Mouse (Mus musculus): Measurements from ENCODE around the gene Tph1. TPM values are rescaled to one million over a fixed set of nuclear protein-coding genes. Genes with fewer than 3 reads are reported as not detected.

Tph1 gene
- polyA plus RNA-seq, 1 experiment: not detected

- Histone ChIP-seq H3K4me3 (ENCODE audit: insufficient read depth, low read length) (no peak overlapping the region), H3K4me1 (ENCODE audit: control insufficient read depth, insufficient read depth, low read length) (no peaks in the 10 kb centered on the region), H3K27ac (ENCODE audit: insufficient read depth, low read length) (no peak overlapping the region)
- no peak for TF ChIP-seq POLR2A (IDR thresholded peaks at IDR 0.05; ENCODE audit: low read depth, low read length)
- TF ChIP-seq CTCF (IDR thresholded peaks at IDR 0.05; ENCODE audit: borderline replicate concordance, insufficient read depth, low read length): no peak
Observed at GRCm38 (mm10) chr7:46607031-46607426, 65.3 kb downstream of the Tph1 start.

DNA sequence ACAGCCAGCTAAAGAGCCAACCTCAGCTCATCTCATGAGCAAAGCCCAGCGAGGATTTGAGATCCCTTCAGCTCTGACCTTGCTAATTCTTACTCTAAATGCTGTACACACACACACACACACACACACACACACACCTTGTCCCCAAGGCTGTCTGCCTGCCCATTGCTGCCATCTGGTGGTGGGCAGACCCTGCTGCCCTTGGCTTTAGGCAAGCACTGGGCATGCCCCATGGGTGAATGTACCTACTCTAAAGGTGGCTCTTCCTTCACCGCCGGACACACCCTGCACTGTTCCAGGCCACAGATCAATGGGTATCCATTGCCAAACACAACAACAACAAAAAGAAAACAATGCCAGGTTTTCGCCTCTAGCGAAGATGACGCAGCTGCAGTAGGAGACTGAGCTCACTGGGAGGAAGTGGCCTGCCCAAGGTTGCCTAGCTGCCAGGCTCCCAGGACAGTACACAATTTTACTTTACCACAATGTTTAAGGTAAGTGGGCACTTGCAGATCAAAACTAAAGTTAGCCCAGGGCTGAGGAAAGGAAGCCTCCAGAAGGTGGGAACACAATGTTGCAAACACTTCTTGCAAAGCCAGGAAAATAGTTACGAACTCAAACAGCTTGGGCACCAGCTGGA lies 65.8 kb downstream of the Tph1 start:
- H3K4me1 ChIP-seq (ENCODE audit: control insufficient read depth, insufficient read depth, low read length): no peaks in the 10 kb centered on the region
- H3K4me3 ChIP-seq (ENCODE audit: insufficient read depth, low read length): no peak overlapping the region
- H3K27ac ChIP-seq (ENCODE audit: insufficient read depth, low read length): no peak overlapping the region
- TF ChIP-seq CTCF (IDR thresholded peaks at IDR 0.05; ENCODE audit: borderline replicate concordance, insufficient read depth, low read length): peak; percentile 98
- no peak for TF ChIP-seq POLR2A (IDR thresholded peaks at IDR 0.05; ENCODE audit: low read depth, low read length)

- TF ChIP-seq POLR2A (IDR thresholded peaks at IDR 0.05; ENCODE audit: low read depth, low read length) (no peak), CTCF (IDR thresholded peaks at IDR 0.05; ENCODE audit: borderline replicate concordance, insufficient read depth, low read length) (no peak)
Observed at GRCm38 (mm10) chr7:46603051-46603450, 69.3 kb downstream of the Tph1 start.

DNA sequence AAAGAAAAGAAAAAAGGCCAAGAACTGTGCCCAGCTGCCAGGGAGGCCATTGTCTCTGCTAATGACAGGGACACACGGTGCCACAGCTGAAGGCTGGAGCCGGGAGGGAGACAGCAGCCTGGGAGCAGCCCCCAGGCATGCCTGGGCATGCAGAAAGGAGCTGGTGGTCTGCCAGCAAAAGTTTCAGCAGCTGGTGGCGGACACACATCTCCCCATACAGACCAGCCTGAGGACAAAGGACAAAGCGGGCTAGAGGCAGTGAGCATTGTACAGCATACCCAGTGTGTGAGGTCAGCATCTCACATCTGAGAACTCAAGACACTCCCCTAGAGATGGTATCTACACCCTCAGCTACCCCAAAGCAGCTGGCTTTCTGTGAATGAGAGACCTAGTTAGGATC lies 70.3 kb downstream of the Tph1 start:
- H3K4me3 ChIP-seq (ENCODE audit: insufficient read depth, low read length): no peak overlapping the region
- TF ChIP-seq POLR2A (IDR thresholded peaks at IDR 0.05; ENCODE audit: low read depth, low read length) (no peak), CTCF (IDR thresholded peaks at IDR 0.05; ENCODE audit: borderline replicate concordance, insufficient read depth, low read length) (no peak)
- no peak overlapping the region for H3K27ac ChIP-seq (ENCODE audit: insufficient read depth, low read length)
- H3K4me1 ChIP-seq (ENCODE audit: control insufficient read depth, insufficient read depth, low read length): no peaks in the 10 kb centered on the region

More at GRCm38 (mm10) chr7:46603051-46603450, 69.3 kb downstream of the Tph1 start:
- Histone ChIP-seq H3K4me1 (ENCODE audit: control insufficient read depth, insufficient read depth, low read length) (no peaks in the 10 kb centered on the region), H3K27ac (ENCODE audit: insufficient read depth, low read length) (no peak overlapping the region), H3K4me3 (ENCODE audit: insufficient read depth, low read length) (no peak overlapping the region)

DNA sequence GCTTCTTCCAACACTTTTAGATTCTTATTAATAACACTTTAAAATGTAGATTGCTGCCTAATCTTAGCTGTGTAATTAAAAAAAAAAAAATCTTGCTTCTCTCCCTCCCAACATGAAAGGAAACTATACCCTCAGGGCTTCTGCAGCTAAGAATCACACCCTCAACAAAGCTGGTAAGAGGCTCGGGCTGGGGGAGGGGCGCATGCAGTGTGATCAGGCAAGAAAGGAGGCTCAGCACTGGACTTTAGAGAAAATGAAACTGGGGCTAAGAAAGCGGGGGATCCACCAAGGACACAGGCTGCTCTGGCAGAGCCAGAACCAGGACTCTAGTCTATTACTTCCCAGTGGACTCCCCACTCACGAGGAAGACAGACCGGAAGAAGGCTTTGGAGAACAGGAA lies 71.2 kb downstream of the Tph1 start:
- Histone ChIP-seq H3K4me3 (ENCODE audit: insufficient read depth, low read length) (no peak overlapping the region), H3K4me1 (ENCODE audit: control insufficient read depth, insufficient read depth, low read length) (no peaks in the 10 kb centered on the region), H3K27ac (ENCODE audit: insufficient read depth, low read length) (no peak overlapping the region)
- TF ChIP-seq CTCF (IDR thresholded peaks at IDR 0.05; ENCODE audit: borderline replicate concordance, insufficient read depth, low read length): no peak
- no peak for TF ChIP-seq POLR2A (IDR thresholded peaks at IDR 0.05; ENCODE audit: low read depth, low read length)

- TF ChIP-seq POLR2A (IDR thresholded peaks at IDR 0.05; ENCODE audit: low read depth, low read length) (no peak), CTCF (IDR thresholded peaks at IDR 0.05; ENCODE audit: borderline replicate concordance, insufficient read depth, low read length) (no peak)
- H3K27ac ChIP-seq (ENCODE audit: insufficient read depth, low read length): no peak overlapping the region
- no peaks in the 10 kb centered on the region for H3K4me1 ChIP-seq (ENCODE audit: control insufficient read depth, insufficient read depth, low read length)
- H3K4me3 ChIP-seq (ENCODE audit: insufficient read depth, low read length): no peak overlapping the region
Observed at GRCm38 (mm10) chr7:46597006-46597405, 75.3 kb downstream of the Tph1 start.

Other genes starting within 250 kb of the Tph1 start
- gene Sergef, start 32.7 kb downstream of the Tph1 start, polyA plus RNA-seq (2011; ENCODE audit: insufficient read length, low read depth, missing spikeins): 6.3 and 7.1 TPM in 2 replicates
- gene Saal1, start 38.1 kb upstream of the Tph1 start, polyA plus RNA-seq (2011; ENCODE audit: insufficient read length, low read depth, missing spikeins): 13.8 and 15.4 TPM in 2 replicates
- gene Saa3, start 43.2 kb upstream of the Tph1 start, polyA plus RNA-seq (2011; ENCODE audit: insufficient read length, low read depth, missing spikeins): 2.6 TPM in 1 of 2 replicates, not detected in the other
- not detected in 2 replicates for gene Saa4, start 60.1 kb upstream of the Tph1 start, polyA plus RNA-seq (2011; ENCODE audit: insufficient read length, low read depth, missing spikeins)
- not detected in 2 replicates for gene Saa1, start 70.4 kb upstream of the Tph1 start, polyA plus RNA-seq (2011; ENCODE audit: insufficient read length, low read depth, missing spikeins)
- gene Saa2, start 79.3 kb upstream of the Tph1 start, polyA plus RNA-seq (2011; ENCODE audit: insufficient read length, low read depth, missing spikeins): not detected in 2 replicates
- gene Hps5, start 123.5 kb upstream of the Tph1 start, polyA plus RNA-seq (2011; ENCODE audit: insufficient read length, low read depth, missing spikeins): 25.9 and 26.9 TPM in 2 replicates
- 73.1 and 90.6 TPM in 2 replicates for gene Gtf2h1, start 123.6 kb upstream of the Tph1 start, polyA plus RNA-seq (2011; ENCODE audit: insufficient read length, low read depth, missing spikeins)
- gene Ldha, start 168.9 kb upstream of the Tph1 start, polyA plus RNA-seq (2011; ENCODE audit: insufficient read length, low read depth, missing spikeins): 671 and 785 TPM in 2 replicates
- gene Ldhc, start 188.7 kb upstream of the Tph1 start, polyA plus RNA-seq (2011; ENCODE audit: insufficient read length, low read depth, missing spikeins): not detected in 2 replicates
- 140 and 175 TPM in 2 replicates for gene Tsg101, start 247.4 kb upstream of the Tph1 start, polyA plus RNA-seq (2011; ENCODE audit: insufficient read length, low read depth, missing spikeins)

Data from embryonic fibroblast, embryonic 13.5 days (primary cell).